Mouse (Mus musculus): ENCODE measurements around the gene Ptprg. TPM values are rescaled to one million over a fixed set of nuclear protein-coding genes. Genes with fewer than 3 reads are reported as not detected.

Ptprg gene
- total and polyA plus RNA-seq, 3 experiments, result not detected

DNA sequence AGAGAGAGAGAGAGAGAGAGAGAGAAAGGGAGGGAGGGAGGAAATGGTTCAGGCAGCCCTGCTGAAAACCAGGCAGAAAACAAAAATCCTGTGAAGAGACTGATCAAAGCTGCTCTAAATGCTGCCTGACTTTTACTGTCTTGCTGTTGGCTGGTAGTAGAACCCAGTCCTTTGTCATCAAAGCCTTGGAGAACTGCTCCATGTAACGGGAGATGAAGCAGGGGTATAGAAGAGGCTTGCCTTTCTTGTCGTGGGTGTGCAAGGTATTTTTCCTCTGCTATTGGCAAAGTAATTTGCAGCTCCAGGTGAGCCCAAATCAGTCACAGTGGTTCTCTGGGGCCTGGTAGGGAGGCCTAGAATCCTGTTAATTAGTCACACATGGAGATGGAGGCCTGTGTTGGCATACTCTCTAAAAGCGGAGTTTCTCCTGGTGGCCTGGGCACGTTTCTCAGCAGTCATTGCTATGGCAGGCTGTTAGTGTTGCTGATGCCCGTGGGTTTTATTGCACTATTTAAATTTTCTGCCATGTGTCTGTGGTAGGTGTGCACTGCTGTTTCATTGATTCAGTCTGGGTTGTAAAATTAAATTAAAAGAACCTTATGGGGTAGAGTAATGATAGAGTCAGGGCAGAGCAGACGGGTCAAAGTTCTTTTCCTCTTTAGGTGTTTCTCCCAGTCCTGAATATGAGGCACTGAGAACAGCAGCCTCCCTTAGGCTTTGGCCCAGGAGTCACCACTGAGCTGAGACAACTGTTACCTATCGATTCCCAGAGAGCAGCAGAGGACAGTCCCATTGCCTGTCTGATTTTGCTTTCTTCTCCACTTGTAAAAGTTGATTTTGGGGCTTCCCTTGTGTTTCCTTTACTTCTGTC is 269.7 kb downstream of the Ptprg start:
- no peaks in the 10 kb centered on the region for H3K79me2 ChIP-seq (ENCODE audit: control insufficient read depth, insufficient read depth, low read length, poor library complexity)
- no peaks in the 10 kb centered on the region for H3K9me3 ChIP-seq (replicated peaks; ENCODE audit: insufficient read depth, low read length)
- H3K27me3 ChIP-seq (ENCODE audit: control insufficient read depth in 1 of 2, insufficient read depth in 2 of 2, low read length in 2 of 2), result no peaks in the 10 kb centered on the region
- no peaks in the 10 kb centered on the region for H3K4me1 ChIP-seq (ENCODE audit: control insufficient read depth in 1 of 2, insufficient read depth in 2 of 2, low read length in 2 of 2)
- no peak overlapping the region for H3K27ac ChIP-seq (ENCODE audit: control insufficient read depth, low read depth, low read length)
- no peak overlapping the region for H3K4me3 ChIP-seq (ENCODE audit: control insufficient read depth in 1 of 2, insufficient read depth in 1 of 2, low read depth in 2 of 2, low read length in 2 of 2)
- DNase-seq (ENCODE audit: low read depth, low spot score), result no peak
- no peak for TF ChIP-seq POLR2AphosphoS2 (IDR thresholded peaks at IDR 0.05; ENCODE audit: low read length)
- TF ChIP-seq TBP (IDR thresholded peaks at IDR 0.05; ENCODE audit: low read depth, low read length), result no peak
- no peak for TF ChIP-seq SMC3 (IDR thresholded peaks at IDR 0.05; ENCODE audit: low read depth, low read length)
- TF ChIP-seq JUND (IDR thresholded peaks at IDR 0.05; ENCODE audit: low read depth, low read length), result no peak
- no peak for TF ChIP-seq RAD21 (IDR thresholded peaks at IDR 0.05; ENCODE audit: low read depth, low read length)
- TF ChIP-seq HCFC1 (IDR thresholded peaks at IDR 0.05; ENCODE audit: low read depth, low read length), result no peak
- no peak for TF ChIP-seq ZMIZ1 (IDR thresholded peaks at IDR 0.05; ENCODE audit: low read depth, low read length)
- TF ChIP-seq TAL1 (IDR thresholded peaks at IDR 0.05; ENCODE audit: low read length), result no peak
- no peak for TF ChIP-seq ELF1 (IDR thresholded peaks at IDR 0.05; ENCODE audit: low read depth, low read length)
- no peak for TF ChIP-seq GABPA (IDR thresholded peaks at IDR 0.05; ENCODE audit: low read depth, low read length)
- TF ChIP-seq BHLHE40 (IDR thresholded peaks at IDR 0.05; ENCODE audit: borderline replicate concordance, low read depth, low read length), result no peak
- TF ChIP-seq NRF1 (IDR thresholded peaks at IDR 0.05; ENCODE audit: insufficient read depth, low read depth, low read length, poor library complexity, severe bottlenecking), result no peak
- no peak for TF ChIP-seq NELFE (IDR thresholded peaks at IDR 0.05; ENCODE audit: low read depth, low read length)
- no peak overlapping the region for H3K9ac ChIP-seq (ENCODE audit: control insufficient read depth, low read depth, low read length, poor library complexity, severe bottlenecking)
- H3K36me3 ChIP-seq (ENCODE audit: control insufficient read depth in 1 of 2, insufficient read depth in 2 of 2, low read length in 2 of 2), result no peaks in the 10 kb centered on the region

DNA sequence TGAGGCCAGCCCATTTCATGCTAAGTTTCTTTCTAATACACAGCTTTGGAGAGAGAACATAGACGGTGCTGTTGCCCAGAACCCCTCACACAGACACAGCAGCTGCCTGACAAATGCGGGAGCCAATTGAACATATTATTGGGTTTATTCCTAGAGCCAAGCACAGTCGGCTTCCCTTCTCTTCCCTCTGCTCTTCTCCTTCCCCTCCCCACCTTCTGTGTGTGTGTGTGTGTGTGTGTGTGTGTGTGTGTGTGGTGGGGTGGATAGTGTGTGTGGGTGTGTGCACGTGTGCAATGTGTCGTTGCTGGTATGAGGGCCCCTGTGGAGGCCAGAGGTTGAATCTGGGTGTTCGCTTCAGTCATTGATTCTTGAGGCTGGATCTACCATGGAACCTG is 270.4 kb downstream of the Ptprg start:
- H3K9me3 ChIP-seq (replicated peaks; ENCODE audit: insufficient read depth, low read length), result no peaks in the 10 kb centered on the region
- H3K27me3 ChIP-seq (ENCODE audit: control insufficient read depth in 1 of 2, insufficient read depth in 2 of 2, low read length in 2 of 2), result no peaks in the 10 kb centered on the region
- H3K27ac ChIP-seq (ENCODE audit: control insufficient read depth, low read depth, low read length), result no peak overlapping the region
- no peaks in the 10 kb centered on the region for H3K79me2 ChIP-seq (ENCODE audit: control insufficient read depth, insufficient read depth, low read length, poor library complexity)
- no peak overlapping the region for H3K9ac ChIP-seq (ENCODE audit: control insufficient read depth, low read depth, low read length, poor library complexity, severe bottlenecking)
- TF ChIP-seq MAZ (IDR thresholded peaks at IDR 0.05; ENCODE audit: low read depth, low read length) (no peak), POLR2AphosphoS2 (IDR thresholded peaks at IDR 0.05; ENCODE audit: low read length) (no peak), KAT2A (conservative IDR thresholded peaks at IDR 0.05; ENCODE audit: low read depth, low read length) (no peak), JUND (IDR thresholded peaks at IDR 0.05; ENCODE audit: low read depth, low read length) (no peak), EP300 (IDR thresholded peaks at IDR 0.05; ENCODE audit: low read depth in 1 of 2, low read length in 2 of 2) (no peak), USF2 (IDR thresholded peaks at IDR 0.05; ENCODE audit: borderline replicate concordance in 1 of 2, insufficient read depth in 1 of 2, low read depth in 1 of 2, low read length in 2 of 2) (no peak), RAD21 (IDR thresholded peaks at IDR 0.05; ENCODE audit: low read depth, low read length) (no peak), ZC3H11A (IDR thresholded peaks at IDR 0.05; ENCODE audit: low read depth, low read length) (no peak), ZKSCAN1 (IDR thresholded peaks at IDR 0.05; ENCODE audit: low read depth, low read length) (no peak), USF1 (IDR thresholded peaks at IDR 0.05; ENCODE audit: low read depth, low read length) (no peak), TCF12 (IDR thresholded peaks at IDR 0.05; ENCODE audit: low read depth, low read length) (no peak), GABPA (IDR thresholded peaks at IDR 0.05; ENCODE audit: low read depth, low read length) (no peak), MEF2A (IDR thresholded peaks at IDR 0.05; ENCODE audit: extremely low read depth, insufficient replicate concordance, low read depth, low read length, poor library complexity, severe bottlenecking) (no peak), NRF1 (IDR thresholded peaks at IDR 0.05; ENCODE audit: insufficient read depth, low read depth, low read length, poor library complexity, severe bottlenecking) (no peak), SIN3A (IDR thresholded peaks at IDR 0.05; ENCODE audit: low read length) (no peak), BHLHE40 (IDR thresholded peaks at IDR 0.05; ENCODE audit: borderline replicate concordance, low read depth, low read length) (no peak), RCOR1 (IDR thresholded peaks at IDR 0.05; ENCODE audit: low read depth, low read length) (no peak)
- DNase-seq (ENCODE audit: low read depth, low spot score), result no peak
- no peak overlapping the region for H3K4me3 ChIP-seq (ENCODE audit: control insufficient read depth in 1 of 2, insufficient read depth in 1 of 2, low read depth in 2 of 2, low read length in 2 of 2)
- H3K36me3 ChIP-seq (ENCODE audit: control insufficient read depth in 1 of 2, insufficient read depth in 2 of 2, low read length in 2 of 2), result no peaks in the 10 kb centered on the region
- no peaks in the 10 kb centered on the region for H3K4me1 ChIP-seq (ENCODE audit: control insufficient read depth in 1 of 2, insufficient read depth in 2 of 2, low read length in 2 of 2)
